Mouse (Mus musculus) urinary bladder, postnatal 14 days (tissue): Measurements from ENCODE around the gene Myo5a.
"Not testable (repeated sequence)": the region's sequence is repeated elsewhere in the genome, so short reads cannot be mapped to it uniquely, and the experiment has no call there.

Experiments
- DNase-seq: peaks from one replicate; pipeline ENCODE4 v3.0.0; 2021; ENCODE audit warnings: low spot score

Myo5a gene

GRCm38 (mm10) chr9:75248359-75248758 is 177.5 kb downstream of the Myo5a start:
- no peak for DNase-seq

GRCm38 (mm10) chr9:75248874-75249273 is 178.1 kb downstream of the Myo5a start:
- DNase-seq = no peak

GRCm38 (mm10) chr9:75253158-75253557 is 182.3 kb downstream of the Myo5a start:
- not testable (repeated sequence) for DNase-seq

GRCm38 (mm10) chr9:75253766-75254165 is 183.0 kb downstream of the Myo5a start:
- DNase-seq = no peak

- DNase-seq = no peak
Measured at GRCm38 (mm10) chr9:75254196-75254955, 183.6 kb downstream of the Myo5a start.

GRCm38 (mm10) chr9:75255820-75256545 is 185.2 kb downstream of the Myo5a start:
- DNase-seq = peak; percentile 59

- DNase-seq = peak; percentile 37
Measured at GRCm38 (mm10) chr9:75258792-75259191, 188.0 kb downstream of the Myo5a start.

GRCm38 (mm10) chr9:75259656-75260055 is 188.8 kb downstream of the Myo5a start:
- no peak for DNase-seq

GRCm38 (mm10) chr9:75261332-75261872 is 190.6 kb downstream of the Myo5a start:
- no peak for DNase-seq

GRCm38 (mm10) chr9:75262235-75262826 is 191.5 kb downstream of the Myo5a start:
- DNase-seq = no peak

- DNase-seq = peak; percentile 62
Measured at GRCm38 (mm10) chr9:75264008-75264718, 193.3 kb downstream of the Myo5a start.

- no peak for DNase-seq
Measured at GRCm38 (mm10) chr9:75267147-75267546, 196.3 kb downstream of the Myo5a start.

GRCm38 (mm10) chr9:75270382-75270781 is 199.6 kb downstream of the Myo5a start:
- DNase-seq = no peak

GRCm38 (mm10) chr9:75271539-75271938 is 200.7 kb downstream of the Myo5a start:
- no peak for DNase-seq
